Mouse (Mus musculus): ENCODE measurements at regions not wholly inside any gene's neighbourhood (a gene's known extent, or its start where the extent isn't known, plus 50 kb on each side); places are given as distances from the start of the nearest gene placed in this dataset.

DNA sequence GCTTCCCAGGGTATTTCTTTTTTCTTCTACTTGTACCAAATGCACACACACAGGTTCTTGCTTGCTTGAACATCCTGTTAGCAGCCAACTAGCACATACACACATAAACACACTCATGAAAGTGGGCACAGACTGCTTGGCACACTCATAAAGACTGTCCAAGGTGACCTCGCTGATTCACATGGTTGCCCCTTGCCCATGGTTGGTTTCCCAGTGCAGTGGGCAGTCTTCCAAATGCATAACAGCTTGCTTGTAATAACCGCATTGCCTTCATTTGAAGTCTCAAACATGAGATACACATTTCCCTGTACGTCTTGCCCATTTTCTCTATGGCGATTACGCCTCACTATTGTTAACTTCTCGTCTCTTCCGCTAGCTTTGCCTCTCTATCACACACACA lies 117.4 kb upstream of the 4930583I09Rik start:
- no peak overlapping the region for H3K4me3 ChIP-seq
- no peak overlapping the region for H3K9ac ChIP-seq
- H3K4me2 ChIP-seq, result no peak overlapping the region
- H3K36me3 ChIP-seq, result no peaks in the 10 kb centered on the region
- H3K4me1 ChIP-seq (replicated peaks), result no peaks in the 10 kb centered on the region
- peaks cover 4% of the 10 kb centered on the region; the same call in 1 of the 2 replicates for H3K27me3 ChIP-seq (replicated peaks)
- no peak for ATAC-seq (ENCODE audit: insufficient number of reproducible peaks, low FRiP score)
- 90% methylated on average over 7 of the region's 7 CpGs for WGBS
- no peak overlapping the region for H3K27ac ChIP-seq (ENCODE audit: poor library complexity, severe bottlenecking)
- no peaks in the 10 kb centered on the region for H3K9me3 ChIP-seq (replicated peaks)

GRCm38 (mm10) chr17:64951625-64951940 lies 115.7 kb upstream of the 4930583I09Rik start:
- no peaks in the 10 kb centered on the region for H3K36me3 ChIP-seq
- no peak overlapping the region for H3K4me3 ChIP-seq
- no peak overlapping the region for H3K4me2 ChIP-seq
- no peak for ATAC-seq (ENCODE audit: insufficient number of reproducible peaks, low FRiP score)
- peaks cover 4% of the 10 kb centered on the region; the same call in 1 of the 2 replicates for H3K27me3 ChIP-seq (replicated peaks)
- 70% methylated on average over 1 of the region's 1 CpGs for WGBS
- H3K9me3 ChIP-seq (replicated peaks), result no peaks in the 10 kb centered on the region
- no peak overlapping the region for H3K9ac ChIP-seq
- no peak overlapping the region for H3K27ac ChIP-seq (ENCODE audit: poor library complexity, severe bottlenecking)
- no peaks in the 10 kb centered on the region for H3K4me1 ChIP-seq (replicated peaks)

DNA sequence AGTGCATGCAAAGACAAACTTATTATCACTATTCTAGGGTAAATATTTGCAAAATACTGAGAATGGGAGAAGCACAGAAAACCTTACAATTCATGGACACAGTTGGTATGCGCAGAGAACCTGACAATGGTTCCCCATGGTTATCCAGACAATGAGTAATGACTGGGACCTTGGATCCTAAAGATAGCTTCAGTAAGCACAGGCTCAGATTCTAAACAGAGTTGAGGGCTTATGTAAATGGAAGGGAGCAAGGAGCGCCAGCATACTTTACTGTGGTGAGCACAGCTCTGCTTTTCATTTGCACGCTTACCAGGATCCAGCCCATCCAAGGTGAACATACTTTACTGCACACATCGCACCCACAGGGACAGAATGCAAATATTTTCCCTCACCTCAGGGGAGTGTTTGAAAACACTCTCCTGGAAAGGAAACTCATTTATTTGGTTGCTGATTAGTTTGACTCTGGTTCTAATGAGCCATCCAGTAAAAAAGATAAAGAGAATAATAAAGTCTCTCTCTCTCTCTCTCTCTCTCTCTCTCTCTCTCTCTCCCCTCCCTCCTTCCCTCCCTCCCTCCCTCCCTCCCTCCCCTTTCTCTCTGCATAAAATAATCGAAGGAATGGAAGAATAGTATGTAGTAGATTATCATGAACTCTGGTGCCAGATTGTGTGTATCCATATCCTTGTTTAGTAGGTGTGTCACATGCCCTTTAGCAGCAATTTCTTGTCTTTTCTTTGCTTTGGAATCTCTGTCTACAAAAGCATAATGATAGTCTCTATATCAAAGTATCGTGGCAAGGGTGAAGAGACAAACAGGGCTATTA lies 115.1 kb upstream of the 4930583I09Rik start:
- ATAC-seq (ENCODE audit: insufficient number of reproducible peaks, low FRiP score), result no peak
- WGBS, result 82% methylated on average over 6 of the region's 6 CpGs
- Histone ChIP-seq H3K27me3 (replicated peaks) (peaks cover 4% of the 10 kb centered on the region; the same call in 1 of the 2 replicates), H3K4me3 (no peak overlapping the region), H3K27ac (ENCODE audit: poor library complexity, severe bottlenecking) (no peak overlapping the region), H3K9ac (no peak overlapping the region), H3K4me2 (no peak overlapping the region), H3K4me1 (replicated peaks) (no peaks in the 10 kb centered on the region), H3K36me3 (no peaks in the 10 kb centered on the region), H3K9me3 (replicated peaks) (no peaks in the 10 kb centered on the region)

- Histone ChIP-seq H3K9ac (no peak overlapping the region), H3K9me3 (replicated peaks) (no peaks in the 10 kb centered on the region), H3K27ac (ENCODE audit: poor library complexity, severe bottlenecking) (no peak overlapping the region), H3K4me1 (replicated peaks) (no peaks in the 10 kb centered on the region), H3K27me3 (replicated peaks) (peaks cover 6% of the 10 kb centered on the region; the same call in 1 of the 2 replicates), H3K4me2 (no peak overlapping the region), H3K36me3 (no peaks in the 10 kb centered on the region), H3K4me3 (no peak overlapping the region)
- ATAC-seq (ENCODE audit: insufficient number of reproducible peaks, low FRiP score), result no peak
- 67% methylated on average over 2 of the region's 2 CpGs for WGBS
These were observed 107.3 kb upstream of the 4930583I09Rik start for GRCm38 (mm10) chr17:64943213-64943612.

DNA sequence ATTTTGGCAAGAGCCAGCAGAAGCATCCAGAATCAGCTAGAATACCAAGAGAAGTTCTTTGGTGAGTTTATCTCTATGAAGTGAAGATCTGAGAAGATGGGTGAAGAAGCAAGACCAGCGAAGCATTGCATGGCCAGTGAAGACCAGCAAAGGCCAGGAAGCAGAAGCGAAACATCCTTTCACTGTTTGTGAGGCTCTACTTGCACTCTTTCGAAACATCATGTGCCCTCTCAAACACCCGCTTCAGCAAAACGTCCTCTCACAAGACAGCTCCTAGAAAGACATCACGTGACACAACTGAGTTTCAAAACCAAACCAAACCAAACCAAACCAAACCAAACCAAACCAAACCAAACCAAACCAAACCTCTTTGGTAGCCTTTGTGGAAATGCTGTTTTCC lies 105.7 kb upstream of the 4930583I09Rik start:
- no peaks in the 10 kb centered on the region for H3K36me3 ChIP-seq
- H3K4me2 ChIP-seq, result no peak overlapping the region
- H3K4me1 ChIP-seq (replicated peaks), result peaks cover 5% of the 10 kb centered on the region; the same call in 1 of the 2 replicates
- 87% methylated on average over 6 of the region's 6 CpGs for WGBS
- no peak for ATAC-seq (ENCODE audit: insufficient number of reproducible peaks, low FRiP score)
- H3K9me3 ChIP-seq (replicated peaks), result no peaks in the 10 kb centered on the region
- peaks cover 6% of the 10 kb centered on the region; the same call in 1 of the 2 replicates for H3K27me3 ChIP-seq (replicated peaks)
- no peak overlapping the region for H3K9ac ChIP-seq
- no peak overlapping the region for H3K27ac ChIP-seq (ENCODE audit: poor library complexity, severe bottlenecking)
- no peak overlapping the region for H3K4me3 ChIP-seq

- H3K4me1 ChIP-seq (replicated peaks), result peaks cover 9% of the 10 kb centered on the region; the same call in 1 of the 2 replicates
- no peaks in the 10 kb centered on the region for H3K36me3 ChIP-seq
- H3K9ac ChIP-seq, result no peak overlapping the region
- H3K27me3 ChIP-seq (replicated peaks), result no peaks in the 10 kb centered on the region
- H3K4me3 ChIP-seq, result no peak overlapping the region
- H3K4me2 ChIP-seq, result no peak overlapping the region
- H3K27ac ChIP-seq (ENCODE audit: poor library complexity, severe bottlenecking), result no peak overlapping the region
- H3K9me3 ChIP-seq (replicated peaks), result no peaks in the 10 kb centered on the region
- ATAC-seq (ENCODE audit: insufficient number of reproducible peaks, low FRiP score), result no peak
- 62% methylated on average over 4 of the region's 4 CpGs for WGBS
These were observed 99.8 kb upstream of the 4930583I09Rik start for GRCm38 (mm10) chr17:64935683-64936082.

DNA sequence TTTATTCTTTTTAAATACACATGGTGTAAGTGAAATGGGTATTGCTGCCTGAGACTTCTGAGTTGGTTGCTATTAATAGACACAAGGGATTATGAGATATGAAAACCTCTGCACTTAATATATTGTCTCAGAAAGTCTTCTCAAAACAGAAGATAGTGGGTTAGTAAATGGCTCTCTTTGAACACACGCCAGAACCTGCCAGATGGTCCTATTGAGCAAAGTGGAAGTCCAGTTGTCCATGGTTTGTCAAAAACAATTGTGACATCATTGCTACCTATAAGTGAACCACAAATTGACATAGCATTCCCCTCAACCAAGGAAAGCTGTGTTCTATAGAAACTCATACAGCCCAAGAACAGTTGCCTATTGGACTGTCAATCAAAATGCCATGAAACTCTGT lies 98.5 kb upstream of the 4930583I09Rik start:
- no peak overlapping the region for H3K27ac ChIP-seq (ENCODE audit: poor library complexity, severe bottlenecking)
- no peak overlapping the region for H3K4me3 ChIP-seq
- H3K9me3 ChIP-seq (replicated peaks), result no peaks in the 10 kb centered on the region
- H3K36me3 ChIP-seq, result no peaks in the 10 kb centered on the region
- ATAC-seq (ENCODE audit: insufficient number of reproducible peaks, low FRiP score), result no peak
- peaks cover 9% of the 10 kb centered on the region; the same call in 1 of the 2 replicates for H3K4me1 ChIP-seq (replicated peaks)
- 71% methylated on average over 1 of the region's 1 CpGs for whole genome bisulfite sequencing
- H3K27me3 ChIP-seq (replicated peaks), result no peaks in the 10 kb centered on the region
- H3K4me2 ChIP-seq, result no peak overlapping the region
- H3K9ac ChIP-seq, result no peak overlapping the region

GRCm38 (mm10) chr17:64930816-64931428 lies 95.1 kb upstream of the 4930583I09Rik start:
- WGBS, result 53% methylated on average over 7 of the region's 7 CpGs

DNA sequence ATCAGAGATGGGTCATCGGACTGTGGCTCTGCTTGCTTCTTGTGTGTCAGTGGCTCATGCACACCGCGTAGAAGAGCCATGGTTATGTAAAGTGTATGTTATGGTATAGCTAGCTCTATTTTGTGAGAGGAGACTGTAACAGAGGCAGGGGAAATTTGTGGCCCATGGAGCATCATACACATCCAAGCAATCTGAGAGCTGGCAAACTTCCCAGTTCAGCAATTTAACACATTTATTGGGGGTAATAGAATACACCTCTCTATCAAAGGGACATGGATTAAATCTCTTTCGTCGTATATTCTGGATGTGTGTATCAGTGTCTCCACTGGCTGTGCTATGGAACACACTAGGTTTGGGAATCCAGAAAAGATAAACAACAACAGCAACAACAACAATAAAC lies 87.9 kb upstream of the 4930583I09Rik start:
- Histone ChIP-seq H3K4me3 (no peak overlapping the region), H3K4me2 (no peak overlapping the region), H3K9ac (no peak overlapping the region), H3K27me3 (replicated peaks) (no peaks in the 10 kb centered on the region), H3K27ac (ENCODE audit: poor library complexity, severe bottlenecking) (no peak overlapping the region), H3K9me3 (replicated peaks) (no peaks in the 10 kb centered on the region), H3K36me3 (no peaks in the 10 kb centered on the region), H3K4me1 (replicated peaks) (peaks cover 8% of the 10 kb centered on the region; the same call in 1 of the 2 replicates)
- WGBS, result 88% methylated on average over 5 of the region's 5 CpGs
- no peak for ATAC-seq (ENCODE audit: insufficient number of reproducible peaks, low FRiP score)

More at GRCm38 (mm10) chr17:64930816-64931428, 95.1 kb upstream of the 4930583I09Rik start:
- Histone ChIP-seq H3K27me3 (replicated peaks) (no peaks in the 10 kb centered on the region), H3K4me1 (replicated peaks) (0 out of 2 replicates have a peak, but pooled peaks cover 4% of the 10 kb centered on the region), H3K27ac (ENCODE audit: poor library complexity, severe bottlenecking) (no peak overlapping the region), H3K36me3 (no peaks in the 10 kb centered on the region), H3K4me2 (no peak overlapping the region), H3K9ac (no peak overlapping the region), H3K9me3 (replicated peaks) (no peaks in the 10 kb centered on the region), H3K4me3 (no peak overlapping the region)
- ATAC-seq (ENCODE audit: insufficient number of reproducible peaks, low FRiP score), result no peak

GRCm38 (mm10) chr17:64922235-64922634 lies 86.4 kb upstream of the 4930583I09Rik start:
- Histone ChIP-seq H3K9ac (no peak overlapping the region), H3K9me3 (replicated peaks) (no peaks in the 10 kb centered on the region), H3K4me1 (replicated peaks) (peaks cover 8% of the 10 kb centered on the region; the same call in 1 of the 2 replicates), H3K27ac (ENCODE audit: poor library complexity, severe bottlenecking) (no peak overlapping the region), H3K27me3 (replicated peaks) (no peaks in the 10 kb centered on the region), H3K36me3 (no peaks in the 10 kb centered on the region), H3K4me2 (no peak overlapping the region), H3K4me3 (no peak overlapping the region)
- ATAC-seq (ENCODE audit: insufficient number of reproducible peaks, low FRiP score), result no peak
- WGBS, result 62% methylated on average over 4 of the region's 4 CpGs

GRCm38 (mm10) chr17:64920236-64920635 lies 84.4 kb upstream of the 4930583I09Rik start:
- Histone ChIP-seq H3K9ac (no peak overlapping the region), H3K4me1 (replicated peaks) (peaks cover 8% of the 10 kb centered on the region; the same call in 1 of the 2 replicates), H3K4me3 (no peak overlapping the region), H3K27ac (ENCODE audit: poor library complexity, severe bottlenecking) (no peak overlapping the region), H3K4me2 (no peak overlapping the region), H3K9me3 (replicated peaks) (no peaks in the 10 kb centered on the region), H3K27me3 (replicated peaks) (no peaks in the 10 kb centered on the region), H3K36me3 (no peaks in the 10 kb centered on the region)
- WGBS, result 71% methylated on average over 2 of the region's 2 CpGs
- no peak for ATAC-seq (ENCODE audit: insufficient number of reproducible peaks, low FRiP score)

Measured in heart, embryonic 12.5 days (tissue).